Mouse (Mus musculus) kidney, postnatal 0 days (tissue): ENCODE measurements around the gene Ikzf4. TPM values are rescaled to one million over a fixed set of nuclear protein-coding genes. Genes with fewer than 3 reads are reported as not detected.

ENCODE experiments used
- ATAC-seq: fragments of 200-750 bp; cut with Nextera tagmentation; replicated peaks from 2 replicates; pipeline ENCODE4 v1.8.0; 2017; ENCODE audit warnings: low read depth, moderate number of reproducible peaks, moderate TSS enrichment, moderate library complexity; ENCODE audit not compliant: low FRiP score
- DNase-seq: peaks from one replicate; pipeline ENCODE4 v3.0.0-alpha.2; 2016; ENCODE audit warnings: low spot score
- H3K27ac ChIP-seq: fragments of 300-500 bp; sonication (generic); 2 replicates; pipeline ENCODE4 v1.5.1; 2014; ENCODE audit warnings: mild to moderate bottlenecking
- H3K27me3 ChIP-seq: fragments of 300-500 bp; sonication (generic); 2 replicates; pipeline ENCODE4 v1.6.1; 2014; ENCODE audit warnings: low read length, mixed read lengths; ENCODE audit not compliant: insufficient read depth
- H3K36me3 ChIP-seq: fragments of 300-500 bp; sonication (generic); 2 replicates; pipeline ENCODE4 v1.6.1; 2014; ENCODE audit warnings: low read length, mixed read lengths; ENCODE audit not compliant: insufficient read depth
- H3K4me1 ChIP-seq: fragments of 300-500 bp; sonication (generic); replicated peaks from 2 replicates; pipeline ENCODE4 v1.6.1; 2014; ENCODE audit warnings: antibody characterized with exemption, low read length, mixed read lengths; ENCODE audit not compliant: insufficient read depth
- H3K4me2 ChIP-seq: fragments of 300-500 bp; sonication (generic); 2 replicates; pipeline ENCODE4 v1.6.1; 2014; ENCODE audit warnings: mild to moderate bottlenecking, low read length, moderate library complexity, mixed read lengths
- H3K4me3 ChIP-seq: fragments of 300-500 bp; sonication (generic); replicated peaks from 2 replicates; pipeline ENCODE4 v1.5.1; 2014; ENCODE audit warnings: low read depth, low read length
- H3K9ac ChIP-seq: fragments of 300-500 bp; sonication (generic); 2 replicates; pipeline ENCODE4 v1.6.1; 2014; ENCODE audit warnings: low read depth, low read length
- H3K9me3 ChIP-seq: fragments of 300-500 bp; sonication (generic); replicated peaks from 2 replicates; pipeline ENCODE4 v1.6.1; 2016; ENCODE audit warnings: low read length, inconsistent platforms, mixed read lengths
- CTCF ChIP-seq: IDR thresholded peaks from 2 replicates; pipeline ENCODE4 v1.5.1; 2016; ENCODE audit warnings: antibody characterized with exemption, low read depth, mild to moderate bottlenecking, moderate library complexity
- WGBS: fragments of 180-500 bp; shearing (Covaris S2); extraction: QIAGEN DNeasy Blood & Tissue Kit; methylation state at CpG from one replicate; pipeline ENCODE4 v1.1.7; 2014; 5-methylcytosine and 5-hydroxymethylcytosine counted together
- polyA plus RNA-seq: library from polyadenylated mRNA; unstranded; fragments of >200 nt; fragmentation: Nextera tagmentation; extraction: Ambion mirVana; gene quantifications from 2 replicates; pipeline ENCODE4 v1.2.1, GENCODE M21; 2015

Ikzf4 gene
- polyA plus RNA-seq, 1 experiment from 2014 or later, result 1.8 TPM

DNA sequence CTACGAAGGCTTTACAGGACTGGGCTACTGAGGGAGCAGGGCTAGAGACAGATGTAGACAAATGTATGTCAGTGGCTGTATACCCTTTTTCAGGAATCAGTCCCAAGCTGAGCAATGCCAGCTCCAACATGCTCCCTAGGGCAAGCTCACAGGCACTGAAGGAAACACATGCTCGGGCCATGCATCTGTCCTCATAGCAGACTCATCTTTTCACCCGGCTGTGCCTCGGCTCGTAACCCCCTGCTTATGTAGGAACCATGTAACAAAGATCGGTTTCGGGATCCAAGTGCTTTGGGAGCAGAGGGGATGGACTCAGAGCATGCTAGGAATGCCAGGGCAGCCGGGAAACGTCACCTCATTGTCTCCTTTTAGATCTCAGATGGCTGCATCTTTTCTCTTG is 13.7 kb upstream of the Ikzf4 start:
- Histone ChIP-seq H3K4me3 (no peak overlapping the region), H3K36me3 (no peaks in the 10 kb centered on the region), H3K4me1 (0 out of 2 replicates have a peak, but pooled peaks cover 4% of the 10 kb centered on the region), H3K9me3 (no peaks in the 10 kb centered on the region), H3K27me3 (no peaks in the 10 kb centered on the region), H3K9ac (no peak overlapping the region), H3K4me2 (no peak overlapping the region), H3K27ac (no peak overlapping the region)
- ATAC-seq (no peak), DNase-seq (peak; percentile 29)
- TF ChIP-seq CTCF, result no peak
- WGBS, result 30% methylated on average over 9 of the region's 9 CpGs

DNA sequence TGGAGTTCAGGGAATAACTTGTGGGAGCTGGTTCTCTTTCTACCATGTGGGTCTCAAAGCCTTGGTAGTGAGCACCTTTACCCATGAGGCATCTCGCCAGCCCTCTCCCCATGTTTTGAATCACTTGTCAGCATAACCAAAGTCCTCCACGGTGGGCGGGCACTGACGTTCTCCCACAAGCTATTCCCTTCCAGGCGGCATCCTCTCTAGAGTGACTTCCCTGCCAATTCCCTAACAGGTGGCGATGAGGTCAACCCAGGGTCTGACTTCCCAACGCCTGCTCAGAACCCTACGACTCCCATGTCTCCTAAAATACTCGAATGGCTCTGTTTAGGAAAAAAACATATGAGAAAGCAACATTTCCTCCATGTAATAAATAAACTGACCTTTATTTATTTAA is 12.1 kb upstream of the Ikzf4 start:
- H3K4me1 ChIP-seq, result 0 out of 2 replicates have a peak, but pooled peaks cover 4% of the 10 kb centered on the region
- no peak overlapping the region for H3K27ac ChIP-seq
- H3K9ac ChIP-seq, result no peak overlapping the region
- no peaks in the 10 kb centered on the region for H3K9me3 ChIP-seq
- no peak for TF ChIP-seq CTCF
- 57% methylated on average over 9 of the region's 9 CpGs for WGBS
- H3K36me3 ChIP-seq, result no peaks in the 10 kb centered on the region
- DNase-seq (no peak), ATAC-seq (no peak)
- no peak overlapping the region for H3K4me3 ChIP-seq
- H3K4me2 ChIP-seq, result no peak overlapping the region
- H3K27me3 ChIP-seq, result no peaks in the 10 kb centered on the region

- Histone ChIP-seq H3K36me3 (no peaks in the 10 kb centered on the region), H3K9me3 (no peaks in the 10 kb centered on the region), H3K4me3 (no peak overlapping the region), H3K4me1 (0 out of 2 replicates have a peak, but pooled peaks cover 4% of the 10 kb centered on the region), H3K27me3 (no peaks in the 10 kb centered on the region), H3K27ac (no peak overlapping the region), H3K4me2 (no peak overlapping the region), H3K9ac (no peak overlapping the region)
- ATAC-seq, result no peak
- TF ChIP-seq CTCF, result no peak
- 89% methylated on average over 1 of the region's 1 CpGs for WGBS
- no peak for DNase-seq
These were observed 10.9 kb upstream of the Ikzf4 start for GRCm38 (mm10) chr10:128656731-128657130.

- no peak overlapping the region for H3K4me3 ChIP-seq
- no peak overlapping the region for H3K27ac ChIP-seq
- no peak for TF ChIP-seq CTCF
- H3K9ac ChIP-seq, result no peak overlapping the region
- H3K4me1 ChIP-seq, result 0 out of 2 replicates have a peak, but pooled peaks cover 4% of the 10 kb centered on the region
- ATAC-seq (no peak), DNase-seq (no peak)
- no peaks in the 10 kb centered on the region for H3K27me3 ChIP-seq
- H3K9me3 ChIP-seq, result no peaks in the 10 kb centered on the region
- no peak overlapping the region for H3K4me2 ChIP-seq
- 92% methylated on average over 3 of the region's 3 CpGs for WGBS
- H3K36me3 ChIP-seq, result no peaks in the 10 kb centered on the region
These were observed 9.5 kb upstream of the Ikzf4 start for GRCm38 (mm10) chr10:128655254-128655653.

DNA sequence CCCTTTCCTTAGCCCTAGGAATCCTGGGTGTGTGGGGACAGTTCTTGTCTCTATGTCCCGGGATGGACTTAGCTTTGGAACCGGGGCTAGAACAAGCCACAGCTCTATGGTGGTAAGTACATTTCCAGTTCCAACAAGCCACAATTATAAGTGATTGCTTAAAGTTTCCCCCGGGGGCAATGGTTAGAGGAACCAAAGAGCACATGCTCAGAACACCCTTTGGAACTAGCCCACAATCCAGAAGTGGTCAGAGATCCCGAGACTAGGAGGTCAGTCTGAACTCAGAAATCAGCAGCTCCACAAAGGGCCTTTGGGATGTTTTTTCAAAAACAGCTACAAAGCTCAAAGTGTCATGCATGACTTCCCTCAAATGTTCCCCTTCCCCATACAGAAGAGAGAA is 8.1 kb upstream of the Ikzf4 start:
- WGBS, result 60% methylated on average over 4 of the region's 4 CpGs
- no peaks in the 10 kb centered on the region for H3K9me3 ChIP-seq
- no peak for DNase-seq
- 0 out of 2 replicates have a peak, but pooled peaks cover 4% of the 10 kb centered on the region for H3K4me1 ChIP-seq
- TF ChIP-seq CTCF, result no peak
- no peaks in the 10 kb centered on the region for H3K27me3 ChIP-seq
- no peaks in the 10 kb centered on the region for H3K36me3 ChIP-seq
- peak; percentile 79 for ATAC-seq
- H3K4me3 ChIP-seq, result no peak overlapping the region
- H3K9ac ChIP-seq, result no peak overlapping the region
- H3K4me2 ChIP-seq, result no peak overlapping the region
- 0 out of 2 replicates have a peak overlapping the region, but pooled peaks have one; percentile 25 for H3K27ac ChIP-seq

- Histone ChIP-seq H3K9me3 (no peaks in the 10 kb centered on the region), H3K9ac (peak overlapping the region; percentile 23; the same call in 1 of the 2 replicates), H3K4me3 (peak overlapping the region; percentile 37), H3K4me1 (no peaks in the 10 kb centered on the region), H3K4me2 (peak overlapping the region; percentile 74), H3K27ac (0 out of 2 replicates have a peak overlapping the region, but pooled peaks have one; percentile 25), H3K27me3 (no peaks in the 10 kb centered on the region), H3K36me3 (no peaks in the 10 kb centered on the region)
- 9% methylated on average over 11 of the region's 13 CpGs for WGBS
- TF ChIP-seq CTCF, result no peak
- DNase-seq, result no peak
- peak; percentile 56 for ATAC-seq
These were observed 623 bp upstream of the Ikzf4 start for GRCm38 (mm10) chr10:128646139-128647089.
